Mouse (Mus musculus): ENCODE measurements around the gene Slc12a1. TPM values are rescaled to one million over a fixed set of nuclear protein-coding genes. Genes with fewer than 3 reads are reported as not detected.

Gene Slc12a1
- polyA plus RNA-seq, 1 experiment from 2014 or later = not detected

GRCm38 (mm10) chr2:125247962-125248235, 95.6 kb downstream of the Slc12a1 start:
- H3K36me3 ChIP-seq (ENCODE audit: control insufficient read depth, insufficient read depth, low read length) = peaks cover 11% of the 10 kb centered on the region; the same call in 1 of the 2 replicates
- H3K9me3 ChIP-seq (replicated peaks; ENCODE audit: control insufficient read depth, low read length) = no peaks in the 10 kb centered on the region
- H3K4me1 ChIP-seq (ENCODE audit: control insufficient read depth, insufficient read depth, low read length) = peaks cover 16% of the 10 kb centered on the region
- peak overlapping the region; percentile 84 for H3K4me2 ChIP-seq (ENCODE audit: low read depth, low read length)
- H3K27ac ChIP-seq (ENCODE audit: low read length) = peak overlapping the region; percentile 94
- WGBS = under 1% methylated on average over 9 of the region's 9 CpGs
- ATAC-seq (ENCODE audit: insufficient read depth, low FRiP score) = no peak
- H3K4me3 ChIP-seq (replicated peaks; ENCODE audit: low read length) = peak overlapping the region; percentile 85
- peak overlapping the region; percentile 86 for H3K9ac ChIP-seq (ENCODE audit: low read length)
- H3K27me3 ChIP-seq (ENCODE audit: control insufficient read depth, insufficient read depth, low read length) = no peaks in the 10 kb centered on the region

- WGBS = 1% methylated on average over 8 of the region's 8 CpGs
- no peak for ATAC-seq (ENCODE audit: insufficient read depth, low FRiP score)
- no peaks in the 10 kb centered on the region for H3K9me3 ChIP-seq (replicated peaks; ENCODE audit: control insufficient read depth, low read length)
- H3K4me2 ChIP-seq (ENCODE audit: low read depth, low read length) = peak overlapping the region; percentile 84
- peak overlapping the region; percentile 94 for H3K27ac ChIP-seq (ENCODE audit: low read length)
- peaks cover 16% of the 10 kb centered on the region for H3K4me1 ChIP-seq (ENCODE audit: control insufficient read depth, insufficient read depth, low read length)
- peaks cover 14% of the 10 kb centered on the region; the same call in 1 of the 2 replicates for H3K36me3 ChIP-seq (ENCODE audit: control insufficient read depth, insufficient read depth, low read length)
- H3K4me3 ChIP-seq (replicated peaks; ENCODE audit: low read length) = peak overlapping the region; percentile 85
- no peaks in the 10 kb centered on the region for H3K27me3 ChIP-seq (ENCODE audit: control insufficient read depth, insufficient read depth, low read length)
- H3K9ac ChIP-seq (ENCODE audit: low read length) = peak overlapping the region; percentile 86
Measured at GRCm38 (mm10) chr2:125248256-125248655, 96.0 kb downstream of the Slc12a1 start.

- ATAC-seq (ENCODE audit: insufficient read depth, low FRiP score) = no peak
- Histone ChIP-seq H3K4me3 (replicated peaks; ENCODE audit: low read length) (peak overlapping the region; percentile 85), H3K27ac (ENCODE audit: low read length) (no peak overlapping the region), H3K27me3 (ENCODE audit: control insufficient read depth, insufficient read depth, low read length) (no peaks in the 10 kb centered on the region), H3K4me1 (ENCODE audit: control insufficient read depth, insufficient read depth, low read length) (peaks cover 16% of the 10 kb centered on the region), H3K9ac (ENCODE audit: low read length) (no peak overlapping the region), H3K4me2 (ENCODE audit: low read depth, low read length) (peak overlapping the region; percentile 84), H3K9me3 (replicated peaks; ENCODE audit: control insufficient read depth, low read length) (0 out of 2 replicates have a peak, but pooled peaks cover 7% of the 10 kb centered on the region), H3K36me3 (ENCODE audit: control insufficient read depth, insufficient read depth, low read length) (peaks cover 25% of the 10 kb centered on the region)
- 64% methylated on average over 4 of the region's 4 CpGs for WGBS
Measured at GRCm38 (mm10) chr2:125249339-125249738, 97.0 kb downstream of the Slc12a1 start.

- peaks cover 25% of the 10 kb centered on the region for H3K36me3 ChIP-seq (ENCODE audit: control insufficient read depth, insufficient read depth, low read length)
- peaks cover 16% of the 10 kb centered on the region for H3K4me1 ChIP-seq (ENCODE audit: control insufficient read depth, insufficient read depth, low read length)
- H3K27ac ChIP-seq (ENCODE audit: low read length) = no peak overlapping the region
- no peak for ATAC-seq (ENCODE audit: insufficient read depth, low FRiP score)
- H3K27me3 ChIP-seq (ENCODE audit: control insufficient read depth, insufficient read depth, low read length) = no peaks in the 10 kb centered on the region
- no peak overlapping the region for H3K4me2 ChIP-seq (ENCODE audit: low read depth, low read length)
- H3K4me3 ChIP-seq (replicated peaks; ENCODE audit: low read length) = no peak overlapping the region
- H3K9me3 ChIP-seq (replicated peaks; ENCODE audit: control insufficient read depth, low read length) = 0 out of 2 replicates have a peak, but pooled peaks cover 7% of the 10 kb centered on the region
- H3K9ac ChIP-seq (ENCODE audit: low read length) = no peak overlapping the region
- 90% methylated on average over 4 of the region's 4 CpGs for WGBS
Measured at GRCm38 (mm10) chr2:125249874-125250273, 97.6 kb downstream of the Slc12a1 start.

- 0 out of 2 replicates have a peak, but pooled peaks cover 7% of the 10 kb centered on the region for H3K9me3 ChIP-seq (replicated peaks; ENCODE audit: control insufficient read depth, low read length)
- no peak overlapping the region for H3K27ac ChIP-seq (ENCODE audit: low read length)
- WGBS = 90% methylated on average over 4 of the region's 4 CpGs
- H3K27me3 ChIP-seq (ENCODE audit: control insufficient read depth, insufficient read depth, low read length) = no peaks in the 10 kb centered on the region
- peaks cover 9% of the 10 kb centered on the region for H3K4me1 ChIP-seq (ENCODE audit: control insufficient read depth, insufficient read depth, low read length)
- H3K36me3 ChIP-seq (ENCODE audit: control insufficient read depth, insufficient read depth, low read length) = peaks cover 28% of the 10 kb centered on the region
- no peak overlapping the region for H3K9ac ChIP-seq (ENCODE audit: low read length)
- no peak overlapping the region for H3K4me3 ChIP-seq (replicated peaks; ENCODE audit: low read length)
- ATAC-seq (ENCODE audit: insufficient read depth, low FRiP score) = no peak
- H3K4me2 ChIP-seq (ENCODE audit: low read depth, low read length) = no peak overlapping the region
Measured at GRCm38 (mm10) chr2:125251781-125252180, 99.5 kb downstream of the Slc12a1 start.

GRCm38 (mm10) chr2:125252275-125252674, 100.0 kb downstream of the Slc12a1 start:
- Histone ChIP-seq H3K4me2 (ENCODE audit: low read depth, low read length) (no peak overlapping the region), H3K4me1 (ENCODE audit: control insufficient read depth, insufficient read depth, low read length) (peaks cover 9% of the 10 kb centered on the region), H3K4me3 (replicated peaks; ENCODE audit: low read length) (no peak overlapping the region), H3K27ac (ENCODE audit: low read length) (no peak overlapping the region), H3K9me3 (replicated peaks; ENCODE audit: control insufficient read depth, low read length) (0 out of 2 replicates have a peak, but pooled peaks cover 7% of the 10 kb centered on the region), H3K9ac (ENCODE audit: low read length) (no peak overlapping the region), H3K27me3 (ENCODE audit: control insufficient read depth, insufficient read depth, low read length) (no peaks in the 10 kb centered on the region), H3K36me3 (ENCODE audit: control insufficient read depth, insufficient read depth, low read length) (peaks cover 32% of the 10 kb centered on the region)
- no peak for ATAC-seq (ENCODE audit: insufficient read depth, low FRiP score)
- 64% methylated on average over 2 of the region's 2 CpGs for WGBS

GRCm38 (mm10) chr2:125253699-125254098, 101.4 kb downstream of the Slc12a1 start:
- Histone ChIP-seq H3K4me3 (replicated peaks; ENCODE audit: low read length) (no peak overlapping the region), H3K36me3 (ENCODE audit: control insufficient read depth, insufficient read depth, low read length) (peaks cover 33% of the 10 kb centered on the region), H3K27me3 (ENCODE audit: control insufficient read depth, insufficient read depth, low read length) (no peaks in the 10 kb centered on the region), H3K4me1 (ENCODE audit: control insufficient read depth, insufficient read depth, low read length) (peaks cover 4% of the 10 kb centered on the region), H3K9ac (ENCODE audit: low read length) (no peak overlapping the region), H3K27ac (ENCODE audit: low read length) (no peak overlapping the region), H3K9me3 (replicated peaks; ENCODE audit: control insufficient read depth, low read length) (0 out of 2 replicates have a peak, but pooled peaks cover 7% of the 10 kb centered on the region), H3K4me2 (ENCODE audit: low read depth, low read length) (no peak overlapping the region)
- 92% methylated on average over 6 of the region's 6 CpGs for WGBS
- no peak for ATAC-seq (ENCODE audit: insufficient read depth, low FRiP score)

- Histone ChIP-seq H3K4me2 (ENCODE audit: low read depth, low read length) (no peak overlapping the region), H3K27me3 (ENCODE audit: control insufficient read depth, insufficient read depth, low read length) (no peaks in the 10 kb centered on the region), H3K4me1 (ENCODE audit: control insufficient read depth, insufficient read depth, low read length) (0 out of 2 replicates have a peak, but pooled peaks cover 3% of the 10 kb centered on the region), H3K36me3 (ENCODE audit: control insufficient read depth, insufficient read depth, low read length) (peaks cover 33% of the 10 kb centered on the region), H3K27ac (ENCODE audit: low read length) (no peak overlapping the region), H3K9me3 (replicated peaks; ENCODE audit: control insufficient read depth, low read length) (0 out of 2 replicates have a peak, but pooled peaks cover 7% of the 10 kb centered on the region), H3K4me3 (replicated peaks; ENCODE audit: low read length) (no peak overlapping the region), H3K9ac (ENCODE audit: low read length) (no peak overlapping the region)
- no peak for ATAC-seq (ENCODE audit: insufficient read depth, low FRiP score)
- 92% methylated on average over 3 of the region's 3 CpGs for WGBS
Measured at GRCm38 (mm10) chr2:125254630-125255029, 102.3 kb downstream of the Slc12a1 start.

GRCm38 (mm10) chr2:125255886-125256285, 103.6 kb downstream of the Slc12a1 start:
- H3K4me1 ChIP-seq (ENCODE audit: control insufficient read depth, insufficient read depth, low read length) = no peaks in the 10 kb centered on the region
- H3K9me3 ChIP-seq (replicated peaks; ENCODE audit: control insufficient read depth, low read length) = 0 out of 2 replicates have a peak, but pooled peaks cover 7% of the 10 kb centered on the region
- no peak overlapping the region for H3K4me3 ChIP-seq (replicated peaks; ENCODE audit: low read length)
- no peak for ATAC-seq (ENCODE audit: insufficient read depth, low FRiP score)
- WGBS = 35% methylated on average over 3 of the region's 3 CpGs
- peaks cover 24% of the 10 kb centered on the region for H3K36me3 ChIP-seq (ENCODE audit: control insufficient read depth, insufficient read depth, low read length)
- H3K27me3 ChIP-seq (ENCODE audit: control insufficient read depth, insufficient read depth, low read length) = no peaks in the 10 kb centered on the region
- H3K4me2 ChIP-seq (ENCODE audit: low read depth, low read length) = no peak overlapping the region
- no peak overlapping the region for H3K9ac ChIP-seq (ENCODE audit: low read length)
- H3K27ac ChIP-seq (ENCODE audit: low read length) = peak overlapping the region; percentile 42; the same call in 1 of the 2 replicates
